Mouse (Mus musculus) forebrain, postnatal 0 days (tissue): ENCODE results near the gene Atp2a3. TPM values are rescaled to one million over a fixed set of nuclear protein-coding genes. Genes with fewer than 3 reads are reported as not detected.

Experiments
- ATAC-seq: fragments of 200-750 bp; cut with Nextera tagmentation; 2 replicates; pipeline ENCODE4 v1.8.0; 2017; ENCODE audit warnings: mild to moderate bottlenecking, moderate library complexity
- DNase-seq: peaks from one replicate; pipeline ENCODE4 v3.0.0-alpha.2; 2015
- H3K27ac ChIP-seq: fragments of 300-500 bp; sonication (generic); 2 replicates; pipeline ENCODE4 v1.5.1; 2014; ENCODE audit warnings: low read depth, mild to moderate bottlenecking, antibody characterized with exemption, low read length, moderate library complexity, mixed read lengths
- H3K27me3 ChIP-seq: fragments of 300-500 bp; sonication (generic); 2 replicates; pipeline ENCODE4 v1.6.1; 2014; ENCODE audit warnings: mild to moderate bottlenecking, low read length, mixed read lengths; ENCODE audit not compliant: insufficient read depth
- H3K36me3 ChIP-seq: fragments of 300-500 bp; sonication (generic); 2 replicates; pipeline ENCODE4 v1.6.1; 2014; ENCODE audit warnings: mild to moderate bottlenecking, moderate library complexity; ENCODE audit not compliant: insufficient read depth
- H3K4me1 ChIP-seq: fragments of 300-500 bp; sonication (generic); 2 replicates; pipeline ENCODE4 v1.6.1; 2014; ENCODE audit warnings: antibody characterized with exemption; ENCODE audit not compliant: insufficient read depth
- H3K4me2 ChIP-seq: fragments of 300-500 bp; sonication (generic); 2 replicates; pipeline ENCODE4 v1.6.1; 2014; ENCODE audit warnings: low read depth, mild to moderate bottlenecking, moderate library complexity
- H3K4me3 ChIP-seq: fragments of 300-500 bp; sonication (generic); 2 replicates; pipeline ENCODE4 v1.5.1; 2014; ENCODE audit warnings: low read depth, low read length, mixed read lengths
- H3K9ac ChIP-seq: fragments of 300-500 bp; sonication (generic); 2 replicates; pipeline ENCODE4 v1.6.1; 2014; ENCODE audit warnings: mild to moderate bottlenecking
- H3K9me3 ChIP-seq: fragments of 300-500 bp; sonication (generic); 2 replicates; pipeline ENCODE4 v1.6.1; 2016; ENCODE audit warnings: low read length
- CTCF ChIP-seq: sonication (generic); IDR thresholded peaks from 2 replicates; pipeline ENCODE4 v1.5.1; 2016; ENCODE audit warnings: antibody characterized with exemption, control low read depth, low read depth
- WGBS: fragments of 180-500 bp; shearing (Covaris S2); extraction: QIAGEN DNeasy Blood & Tissue Kit; methylation state at CpG from one replicate; pipeline ENCODE4 v1.1.7; 2014; 5-methylcytosine and 5-hydroxymethylcytosine counted together
- polyA plus RNA-seq: library from polyadenylated mRNA; unstranded; fragments of >200 nt; fragmentation: Nextera tagmentation; extraction: Ambion mirVana; gene quantifications from 2 replicates; pipeline ENCODE4 v1.2.1, GENCODE M21; 2015
- total RNA-seq: library from RNA; depleted of rRNA; stranded (reverse); fragments of >200 nt; gene quantifications from 2 replicates; pipeline ENCODE4 v1.2.3, GENCODE M21; 2014

The Atp2a3 gene
- total and polyA plus RNA-seq, 2 experiments from 2014 or later: 1.6 to 2.4 TPM

GRCm38 (mm10) chr11:72982516-72982915 is 21.5 kb downstream of the Atp2a3 start:
- Histone ChIP-seq H3K27me3 (no peaks in the 10 kb centered on the region), H3K4me1 (no peaks in the 10 kb centered on the region), H3K4me2 (no peak overlapping the region), H3K36me3 (no peaks in the 10 kb centered on the region), H3K27ac (no peak overlapping the region), H3K9ac (no peak overlapping the region), H3K9me3 (no peaks in the 10 kb centered on the region), H3K4me3 (no peak overlapping the region)
- TF ChIP-seq CTCF: no peak
- DNase-seq (no peak), ATAC-seq (no peak)
- 83% methylated on average over 9 of the region's 9 CpGs for WGBS

- no peak overlapping the region for H3K4me2 ChIP-seq
- no peaks in the 10 kb centered on the region for H3K27me3 ChIP-seq
- no peak for ATAC-seq
- no peak for DNase-seq
- H3K9me3 ChIP-seq: no peaks in the 10 kb centered on the region
- no peak overlapping the region for H3K27ac ChIP-seq
- no peak overlapping the region for H3K9ac ChIP-seq
- H3K4me1 ChIP-seq: no peaks in the 10 kb centered on the region
- peak; percentile 43 for TF ChIP-seq CTCF
- WGBS: 49% methylated on average over 5 of the region's 5 CpGs
- no peak overlapping the region for H3K4me3 ChIP-seq
- H3K36me3 ChIP-seq: no peaks in the 10 kb centered on the region
These were observed 22.3 kb downstream of the Atp2a3 start for GRCm38 (mm10) chr11:72983283-72983682.

DNA sequence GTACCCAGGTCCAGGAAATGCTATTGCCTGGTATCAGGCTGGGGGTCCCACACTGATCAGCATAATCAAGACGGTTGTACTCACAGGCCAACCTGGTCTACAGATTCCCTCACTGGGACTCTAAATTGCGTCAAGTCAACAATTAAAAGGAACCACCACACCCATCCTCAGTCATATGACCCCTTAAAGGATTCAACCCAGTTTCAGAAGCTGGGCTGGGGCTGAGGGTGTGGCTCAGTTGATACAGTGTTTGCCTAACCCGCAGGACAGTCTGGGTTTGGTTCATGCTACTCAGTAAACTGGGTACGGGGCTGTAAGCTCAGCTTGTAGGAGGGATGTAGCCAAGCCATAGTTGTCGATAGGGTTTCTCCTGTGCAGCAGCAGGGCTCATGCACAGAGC is 25.8 kb downstream of the Atp2a3 start:
- H3K4me2 ChIP-seq: no peak overlapping the region
- no peak overlapping the region for H3K9ac ChIP-seq
- no peak overlapping the region for H3K27ac ChIP-seq
- no peak overlapping the region for H3K4me3 ChIP-seq
- ATAC-seq (no peak), DNase-seq (no peak)
- no peaks in the 10 kb centered on the region for H3K4me1 ChIP-seq
- H3K9me3 ChIP-seq: no peaks in the 10 kb centered on the region
- 79% methylated on average over 5 of the region's 5 CpGs for WGBS
- no peaks in the 10 kb centered on the region for H3K36me3 ChIP-seq
- no peaks in the 10 kb centered on the region for H3K27me3 ChIP-seq
- no peak for TF ChIP-seq CTCF

DNA sequence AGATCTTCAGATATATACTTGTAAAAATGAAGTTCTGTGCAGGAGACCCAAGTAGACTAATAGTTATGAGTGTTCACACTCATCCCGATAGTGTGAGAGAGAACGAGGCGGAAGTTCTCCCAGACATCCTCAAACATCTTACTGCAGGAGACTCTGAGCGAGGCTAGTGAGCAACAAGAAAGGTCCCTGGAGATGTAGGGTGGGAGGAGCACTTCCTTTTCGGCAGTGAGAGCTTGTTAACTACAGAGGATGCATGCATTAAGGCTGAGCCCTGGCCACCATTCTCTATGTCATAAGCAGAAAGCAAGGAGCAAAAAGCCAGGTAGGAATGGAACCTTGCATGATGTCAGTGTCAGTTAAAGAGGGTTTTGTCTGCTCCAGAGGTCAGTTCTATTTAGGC is 26.3 kb downstream of the Atp2a3 start:
- no peaks in the 10 kb centered on the region for H3K4me1 ChIP-seq
- TF ChIP-seq CTCF: no peak
- 77% methylated on average over 5 of the region's 5 CpGs for WGBS
- no peak overlapping the region for H3K9ac ChIP-seq
- no peaks in the 10 kb centered on the region for H3K36me3 ChIP-seq
- no peak for ATAC-seq
- H3K27me3 ChIP-seq: no peaks in the 10 kb centered on the region
- no peak for DNase-seq
- H3K4me3 ChIP-seq: no peak overlapping the region
- H3K27ac ChIP-seq: no peak overlapping the region
- H3K9me3 ChIP-seq: no peaks in the 10 kb centered on the region
- H3K4me2 ChIP-seq: no peak overlapping the region

DNA sequence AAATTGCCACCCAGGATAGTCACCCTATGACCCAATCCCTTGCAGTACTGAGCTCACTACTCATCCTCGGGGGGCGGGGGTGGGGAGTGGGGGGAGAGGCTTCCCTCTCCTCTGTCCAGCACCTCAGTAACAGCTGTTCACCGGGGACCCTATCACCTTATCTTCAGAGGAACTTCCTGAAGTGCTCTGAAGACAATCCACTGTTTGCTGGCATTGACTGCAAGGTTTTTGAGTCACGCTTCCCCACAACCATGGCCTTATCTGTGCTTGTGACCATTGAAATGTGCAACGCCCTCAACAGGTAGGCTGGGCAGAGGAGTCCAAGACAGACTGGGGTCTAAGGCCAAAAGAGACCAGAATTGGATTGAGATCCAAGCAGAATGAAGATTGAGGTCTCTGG is 26.8 kb downstream of the Atp2a3 start:
- no peak overlapping the region for H3K9ac ChIP-seq
- 86% methylated on average over 5 of the region's 5 CpGs for WGBS
- no peaks in the 10 kb centered on the region for H3K9me3 ChIP-seq
- H3K4me1 ChIP-seq: no peaks in the 10 kb centered on the region
- DNase-seq (no peak), ATAC-seq (no peak)
- H3K4me2 ChIP-seq: no peak overlapping the region
- no peak overlapping the region for H3K27ac ChIP-seq
- no peaks in the 10 kb centered on the region for H3K27me3 ChIP-seq
- H3K36me3 ChIP-seq: no peaks in the 10 kb centered on the region
- H3K4me3 ChIP-seq: no peak overlapping the region
- no peak for TF ChIP-seq CTCF

DNA sequence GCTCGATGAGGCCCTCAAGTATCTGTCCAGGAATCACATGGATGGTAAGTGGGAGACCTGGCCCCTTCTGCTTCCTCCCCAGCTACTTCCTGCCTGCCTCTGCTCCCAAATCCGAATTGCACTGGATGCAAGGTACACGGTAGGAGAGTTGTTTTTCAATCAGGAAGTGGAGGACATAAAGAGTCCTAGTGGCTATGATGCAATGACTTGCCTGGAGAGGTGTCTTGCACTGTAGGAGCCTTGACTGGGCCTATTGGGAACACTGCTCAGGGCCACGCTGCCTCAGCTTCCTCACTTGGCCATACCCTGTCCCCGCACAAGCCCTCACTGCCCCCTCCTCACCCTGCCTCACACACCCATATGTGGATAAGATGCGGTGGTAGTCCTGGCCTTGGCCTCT is 28.1 kb downstream of the Atp2a3 start:
- 89% methylated on average over 6 of the region's 6 CpGs for WGBS
- DNase-seq: no peak
- Histone ChIP-seq H3K4me1 (no peaks in the 10 kb centered on the region), H3K36me3 (no peaks in the 10 kb centered on the region), H3K27me3 (no peaks in the 10 kb centered on the region), H3K9me3 (no peaks in the 10 kb centered on the region), H3K4me3 (no peak overlapping the region), H3K4me2 (no peak overlapping the region), H3K9ac (no peak overlapping the region), H3K27ac (no peak overlapping the region)
- TF ChIP-seq CTCF: no peak
- ATAC-seq: no peak

GRCm38 (mm10) chr11:72990688-72991087 is 29.7 kb downstream of the Atp2a3 start:
- 74% methylated on average over 9 of the region's 9 CpGs for WGBS

DNA sequence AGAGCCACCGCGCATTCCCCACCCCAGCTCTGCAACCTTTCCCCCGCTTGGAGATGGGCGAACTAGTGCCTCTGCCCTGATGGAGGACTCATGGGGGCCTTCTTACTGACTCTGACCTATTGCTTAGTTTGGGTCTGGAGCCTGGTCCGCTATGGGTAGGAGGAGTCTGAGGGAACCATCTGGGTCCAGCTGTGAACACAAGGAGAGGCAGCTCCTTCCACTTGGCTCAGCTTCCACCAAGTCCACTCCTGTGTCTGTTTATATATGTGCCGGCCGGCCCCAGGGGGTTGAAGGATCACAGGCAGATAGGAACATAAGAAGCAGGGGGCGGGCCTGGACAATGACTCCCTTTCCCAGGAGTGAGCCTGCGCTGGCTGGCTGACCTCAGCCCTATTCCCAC is 31.0 kb downstream of the Atp2a3 start:
- no peak overlapping the region for H3K4me2 ChIP-seq
- H3K9ac ChIP-seq: no peak overlapping the region
- no peak overlapping the region for H3K27ac ChIP-seq
- no peaks in the 10 kb centered on the region for H3K36me3 ChIP-seq
- no peaks in the 10 kb centered on the region for H3K4me1 ChIP-seq
- no peaks in the 10 kb centered on the region for H3K9me3 ChIP-seq
- H3K4me3 ChIP-seq: no peak overlapping the region
- no peaks in the 10 kb centered on the region for H3K27me3 ChIP-seq
- ATAC-seq (no peak), DNase-seq (no peak)
- no peak for TF ChIP-seq CTCF
- 64% methylated on average over 9 of the region's 9 CpGs for WGBS

More at GRCm38 (mm10) chr11:72990688-72991087, 29.7 kb downstream of the Atp2a3 start:
- DNase-seq (no peak), ATAC-seq (no peak)
- Histone ChIP-seq H3K9me3 (no peaks in the 10 kb centered on the region), H3K9ac (no peak overlapping the region), H3K36me3 (no peaks in the 10 kb centered on the region), H3K4me3 (no peak overlapping the region), H3K27me3 (no peaks in the 10 kb centered on the region), H3K4me1 (no peaks in the 10 kb centered on the region), H3K27ac (no peak overlapping the region), H3K4me2 (no peak overlapping the region)
- no peak for TF ChIP-seq CTCF
